Mouse (Mus musculus) testis, adult 2 months (tissue): ENCODE results near the gene Catsperz.

Experiments used
- CTCF ChIP-seq: fragments of 200-500 bp; IDR thresholded peaks from 2 replicates; pipeline ENCODE4 v1.5.1; 2012; ENCODE audit warnings: low read depth, mild to moderate bottlenecking, inconsistent platforms, low read length, moderate library complexity; ENCODE audit not compliant: control insufficient read depth, insufficient read depth, insufficient replicate concordance
- POLR2A ChIP-seq: fragments of 200-500 bp; IDR thresholded peaks from 2 replicates; pipeline ENCODE4 v1.6.1; 2012; ENCODE audit warnings: low read depth, mild to moderate bottlenecking, inconsistent platforms, low read length, moderate library complexity; ENCODE audit not compliant: control insufficient read depth

DNA sequence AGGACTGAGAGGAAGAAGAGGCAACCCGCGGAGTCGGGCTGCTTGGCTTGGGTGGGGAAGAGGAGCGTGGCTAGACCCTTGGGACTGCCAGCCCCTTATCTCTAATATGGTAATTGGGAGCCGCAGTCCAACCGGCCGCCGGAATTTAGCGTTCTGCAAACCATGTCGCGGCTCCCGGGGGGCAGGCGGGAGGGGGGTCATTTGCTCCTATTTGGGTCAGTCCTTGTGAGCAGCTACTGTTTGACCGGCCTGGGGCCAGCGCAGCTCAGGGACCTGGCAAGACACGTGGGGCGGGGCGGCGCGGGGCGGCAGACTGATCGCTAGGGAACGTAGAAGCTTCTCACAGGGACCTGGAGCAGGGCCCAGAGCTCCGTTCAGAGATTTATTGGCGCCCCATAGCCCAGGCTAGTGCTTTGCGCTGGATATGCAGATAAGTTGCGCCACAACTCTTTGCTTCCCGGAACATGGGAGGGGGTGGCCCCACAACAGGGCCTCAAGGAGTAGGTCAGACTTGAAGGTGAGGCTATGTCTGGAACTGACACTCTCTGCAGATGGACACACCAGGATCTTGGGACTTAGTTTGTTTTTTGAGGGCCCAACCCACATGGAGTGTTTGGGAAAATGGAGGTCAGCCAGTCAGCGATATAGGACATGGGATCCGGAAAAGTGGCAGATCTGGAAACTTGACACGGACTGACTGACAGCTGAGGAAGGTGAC, 27.0 kb upstream of the Catsperz start:
- TF ChIP-seq CTCF (no peak), POLR2A (no peak)
